Mouse (Mus musculus): Measurements from ENCODE around the gene Asgr1. TPM values are rescaled to one million over a fixed set of nuclear protein-coding genes. Genes with fewer than 3 reads are reported as not detected.

Gene Asgr1
- total and polyA plus RNA-seq, 2 experiments = 680 to 730 TPM

DNA sequence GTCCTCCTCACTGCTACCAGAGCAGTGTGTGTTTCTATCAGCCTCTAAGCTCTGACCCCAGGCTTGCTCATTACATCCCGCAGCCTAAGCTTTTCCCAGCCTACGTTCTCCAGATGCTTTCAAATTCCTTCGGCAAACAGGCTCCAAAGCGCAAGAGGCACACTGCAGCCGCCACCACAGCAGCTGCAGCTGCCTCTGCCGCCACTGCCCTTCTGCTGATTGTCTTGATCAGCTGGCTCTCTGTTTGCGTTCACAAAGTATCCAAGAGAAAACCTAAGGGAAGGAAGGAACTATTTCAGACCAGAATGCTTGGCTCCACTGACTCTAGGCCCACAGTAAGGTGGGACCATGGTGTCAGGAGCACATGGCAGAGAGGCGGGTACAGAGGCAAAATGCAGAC lies 53.2 kb downstream of the Asgr1 start:
- no peaks in the 10 kb centered on the region for H3K27me3 ChIP-seq (ENCODE audit: control insufficient read depth, insufficient read depth, low read length)
- 80% methylated on average over 8 of the region's 8 CpGs for WGBS
- peaks cover 4% of the 10 kb centered on the region; the same call in 1 of the 2 replicates for H3K36me3 ChIP-seq (ENCODE audit: control insufficient read depth, insufficient read depth, low read length)
- TF ChIP-seq POLR2A (IDR thresholded peaks at IDR 0.05; ENCODE audit: extremely low read depth, insufficient read depth, low read length) (no peak), CTCF (IDR thresholded peaks at IDR 0.05; ENCODE audit: low read depth, low read length) (no peak)
- no peak overlapping the region for H3K27ac ChIP-seq (replicated peaks; ENCODE audit: insufficient read depth, low read depth, low read length)
- H3K4me3 ChIP-seq (ENCODE audit: insufficient read depth, low read depth, low read length) = no peak overlapping the region
- H3K9ac ChIP-seq (ENCODE audit: low read depth, low read length) = no peak overlapping the region
- DNase-seq (ENCODE audit: extremely low read depth, low read depth, low spot score) = no peak
- no peaks in the 10 kb centered on the region for H3K79me2 ChIP-seq (ENCODE audit: control insufficient read depth, insufficient read depth, low read length)
- H3K4me1 ChIP-seq (ENCODE audit: control insufficient read depth, insufficient read depth, low read length) = no peaks in the 10 kb centered on the region

Other genes starting within 250 kb of the Asgr1 start
Only the 30 nearest of the 35 such genes appear.
- gene Tmem256, start 215.6 kb upstream of the Asgr1 start, total RNA-seq (2014; rRNA removed) = 326 and 353 TPM in 2 replicates
- gene Tmem256, start 215.6 kb upstream of the Asgr1 start, polyA plus RNA-seq (2012; rRNA removed) = 284 and 370 TPM in 2 replicates
- gene Plscr3, start 207.7 kb upstream of the Asgr1 start, total RNA-seq (2014; rRNA removed) = 1.5 and 2.6 TPM in 2 replicates
- 18.5 and 19.3 TPM in 2 replicates for gene Plscr3, start 207.7 kb upstream of the Asgr1 start, polyA plus RNA-seq (2012; rRNA removed)
- 0.07 and 0.18 TPM in 2 replicates for gene Tnk1, start 195.4 kb upstream of the Asgr1 start, total RNA-seq (2014; rRNA removed)
- gene Tnk1, start 195.4 kb upstream of the Asgr1 start, polyA plus RNA-seq (2012; rRNA removed) = 0.17 TPM in 2 replicates
- not detected in 2 replicates for gene Tmem95, start 176.1 kb upstream of the Asgr1 start, total RNA-seq (2014; rRNA removed)
- not detected in 2 replicates for gene Tmem95, start 176.1 kb upstream of the Asgr1 start, polyA plus RNA-seq (2012; rRNA removed)
- 0.65 and 1.0 TPM in 2 replicates for gene Kctd11, start 172.7 kb upstream of the Asgr1 start, total RNA-seq (2014; rRNA removed)
- gene Kctd11, start 172.7 kb upstream of the Asgr1 start, polyA plus RNA-seq (2012; rRNA removed) = 0.68 and 1.6 TPM in 2 replicates
- 1.2 and 1.9 TPM in 2 replicates for gene Acap1, start 158.5 kb upstream of the Asgr1 start, total RNA-seq (2014; rRNA removed)
- gene Acap1, start 158.5 kb upstream of the Asgr1 start, polyA plus RNA-seq (2012; rRNA removed) = 2.3 and 3.3 TPM in 2 replicates
- gene 2810408A11Rik, start 153.1 kb upstream of the Asgr1 start, total RNA-seq (2014; rRNA removed) = 0.13 and 0.18 TPM in 2 replicates
- 0.06 and 0.11 TPM in 2 replicates for gene 2810408A11Rik, start 153.1 kb upstream of the Asgr1 start, polyA plus RNA-seq (2012; rRNA removed)
- gene Neurl4, start 153.0 kb upstream of the Asgr1 start, total RNA-seq (2014; rRNA removed) = 10.1 and 14.0 TPM in 2 replicates
- 12.6 and 20.7 TPM in 2 replicates for gene Neurl4, start 153.0 kb upstream of the Asgr1 start, polyA plus RNA-seq (2012; rRNA removed)
- gene Gps2, start 140.2 kb upstream of the Asgr1 start, total RNA-seq (2014; rRNA removed) = 7.0 and 8.5 TPM in 2 replicates
- 32.3 and 41.0 TPM in 2 replicates for gene Gps2, start 140.2 kb upstream of the Asgr1 start, polyA plus RNA-seq (2012; rRNA removed)
- 321 and 404 TPM in 2 replicates for gene Eif5a, start 132.1 kb upstream of the Asgr1 start, total RNA-seq (2014; rRNA removed)
- 374 and 408 TPM in 2 replicates for gene Eif5a, start 132.1 kb upstream of the Asgr1 start, polyA plus RNA-seq (2012; rRNA removed)
- not detected in 2 replicates for gene Ybx2, start 118.3 kb upstream of the Asgr1 start, total RNA-seq (2014; rRNA removed)
- gene Ybx2, start 118.3 kb upstream of the Asgr1 start, polyA plus RNA-seq (2012; rRNA removed) = 0.20 TPM in 1 of 2 replicates, not detected in the other
- gene Slc2a4, start 105.9 kb upstream of the Asgr1 start, total RNA-seq (2014; rRNA removed) = 0.60 and 0.83 TPM in 2 replicates
- 0.39 and 0.58 TPM in 2 replicates for gene Slc2a4, start 105.9 kb upstream of the Asgr1 start, polyA plus RNA-seq (2012; rRNA removed)
- gene Cldn7, start 89.3 kb upstream of the Asgr1 start, total RNA-seq (2014; rRNA removed) = 0.20 and 0.37 TPM in 2 replicates
- 0.26 and 0.46 TPM in 2 replicates for gene Cldn7, start 89.3 kb upstream of the Asgr1 start, polyA plus RNA-seq (2012; rRNA removed)
- 6.6 and 13.4 TPM in 2 replicates for gene Ctdnep1, start 72.9 kb upstream of the Asgr1 start, total RNA-seq (2014; rRNA removed)
- gene Ctdnep1, start 72.9 kb upstream of the Asgr1 start, polyA plus RNA-seq (2012; rRNA removed) = 39.1 and 45.3 TPM in 2 replicates
- gene Elp5, start 71.6 kb upstream of the Asgr1 start, total RNA-seq (2014; rRNA removed) = 19.5 and 21.3 TPM in 2 replicates
- 30.8 and 33.7 TPM in 2 replicates for gene Elp5, start 71.6 kb upstream of the Asgr1 start, polyA plus RNA-seq (2012; rRNA removed)
- 175 and 176 TPM in 2 replicates for gene Gabarap, start 62.9 kb upstream of the Asgr1 start, total RNA-seq (2014; rRNA removed)
- gene Gabarap, start 62.9 kb upstream of the Asgr1 start, polyA plus RNA-seq (2012; rRNA removed) = 430 and 476 TPM in 2 replicates
- gene Phf23, start 58.3 kb upstream of the Asgr1 start, total RNA-seq (2014; rRNA removed) = 8.0 and 8.5 TPM in 2 replicates
- gene Phf23, start 58.3 kb upstream of the Asgr1 start, polyA plus RNA-seq (2012; rRNA removed) = 8.8 and 12.1 TPM in 2 replicates
- gene Dvl2, start 53.5 kb upstream of the Asgr1 start, total RNA-seq (2014; rRNA removed) = 2.8 TPM in 2 replicates
- gene Dvl2, start 53.5 kb upstream of the Asgr1 start, polyA plus RNA-seq (2012; rRNA removed) = 3.7 and 4.5 TPM in 2 replicates
- gene Acadvl, start 38.7 kb upstream of the Asgr1 start, total RNA-seq (2014; rRNA removed) = 314 and 344 TPM in 2 replicates
- 302 and 314 TPM in 2 replicates for gene Acadvl, start 38.7 kb upstream of the Asgr1 start, polyA plus RNA-seq (2012; rRNA removed)
- gene Dlg4, start 37.1 kb upstream of the Asgr1 start, total RNA-seq (2014; rRNA removed) = 0.37 and 1.0 TPM in 2 replicates
- gene Dlg4, start 37.1 kb upstream of the Asgr1 start, polyA plus RNA-seq (2012; rRNA removed) = 1.1 and 1.3 TPM in 2 replicates
- gene Asgr2, start 38.6 kb downstream of the Asgr1 start, total RNA-seq (2014; rRNA removed) = 166 and 194 TPM in 2 replicates
- 212 and 216 TPM in 2 replicates for gene Asgr2, start 38.6 kb downstream of the Asgr1 start, polyA plus RNA-seq (2012; rRNA removed)
- gene Mgl2, start 76.2 kb downstream of the Asgr1 start, total RNA-seq (2014; rRNA removed) = 0.27 TPM in 1 of 2 replicates, not detected in the other
- gene Mgl2, start 76.2 kb downstream of the Asgr1 start, polyA plus RNA-seq (2012; rRNA removed) = 0.06 and 0.09 TPM in 2 replicates
- gene Clec10a, start 102.1 kb downstream of the Asgr1 start, total RNA-seq (2014; rRNA removed) = 0.55 and 0.67 TPM in 2 replicates
- 0.27 and 0.95 TPM in 2 replicates for gene Clec10a, start 102.1 kb downstream of the Asgr1 start, polyA plus RNA-seq (2012; rRNA removed)
- gene Slc16a11, start 158.7 kb downstream of the Asgr1 start, total RNA-seq (2014; rRNA removed) = 6.6 and 12.5 TPM in 2 replicates
- 37.1 and 84.4 TPM in 2 replicates for gene Slc16a11, start 158.7 kb downstream of the Asgr1 start, polyA plus RNA-seq (2012; rRNA removed)
- 0.47 and 1.3 TPM in 2 replicates for gene Slc16a13, start 167.0 kb downstream of the Asgr1 start, total RNA-seq (2014; rRNA removed)
- gene Slc16a13, start 167.0 kb downstream of the Asgr1 start, polyA plus RNA-seq (2012; rRNA removed) = 1.7 and 3.3 TPM in 2 replicates
- 0.74 and 0.81 TPM in 2 replicates for gene Bcl6b, start 175.7 kb downstream of the Asgr1 start, total RNA-seq (2014; rRNA removed)
- gene Bcl6b, start 175.7 kb downstream of the Asgr1 start, polyA plus RNA-seq (2012; rRNA removed) = 0.56 and 1.3 TPM in 2 replicates
- gene 0610010K14Rik, start 183.8 kb downstream of the Asgr1 start, total RNA-seq (2014; rRNA removed) = 6.5 and 9.9 TPM in 2 replicates
- gene 0610010K14Rik, start 183.8 kb downstream of the Asgr1 start, polyA plus RNA-seq (2012; rRNA removed) = 30.6 and 34.0 TPM in 2 replicates
- 0.28 and 1.5 TPM in 2 replicates for gene Gm21988, start 185.7 kb downstream of the Asgr1 start, total RNA-seq (2014; rRNA removed)
- 5.8 and 6.8 TPM in 2 replicates for gene Gm21988, start 185.7 kb downstream of the Asgr1 start, polyA plus RNA-seq (2012; rRNA removed)
- gene Rnasek, start 185.8 kb downstream of the Asgr1 start, total RNA-seq (2014; rRNA removed) = 7.7 and 9.3 TPM in 2 replicates
- 158 and 176 TPM in 2 replicates for gene Rnasek, start 185.8 kb downstream of the Asgr1 start, polyA plus RNA-seq (2012; rRNA removed)
- 0.09 and 0.20 TPM in 2 replicates for gene Alox12, start 201.3 kb downstream of the Asgr1 start, total RNA-seq (2014; rRNA removed)
- 0.28 and 0.46 TPM in 2 replicates for gene Alox12, start 201.3 kb downstream of the Asgr1 start, polyA plus RNA-seq (2012; rRNA removed)

All from liver, adult 2 months (tissue).